Mouse (Mus musculus) heart, adult 2 months (tissue): Measurements from ENCODE around the gene 1700092M07Rik.

Experiments used
- CTCF ChIP-seq: fragments of 200-600 bp; IDR thresholded peaks from 2 replicates; pipeline ENCODE4 v1.8.1; 2022; ENCODE audit warnings: antibody characterized with exemption, mild to moderate bottlenecking, moderate library complexity
- POLR2A ChIP-seq: fragments of 200-500 bp; IDR thresholded peaks from 2 replicates; pipeline ENCODE4 v1.6.1; 2011; ENCODE audit warnings: mild to moderate bottlenecking, low read depth, low read length, control low read depth; ENCODE audit not compliant: insufficient read depth

GRCm38 (mm10) chr19:8695330-8695729, 45.2 kb upstream of the 1700092M07Rik start:
- TF ChIP-seq CTCF (peak; percentile 53), POLR2A (no peak)
